Mouse (Mus musculus): Measurements from ENCODE around the gene Slc51b. TPM values are rescaled to one million over a fixed set of nuclear protein-coding genes. Genes with fewer than 3 reads are reported as not detected.

Slc51b gene
- polyA plus RNA-seq, 1 experiment from 2014 or later = not detected

DNA sequence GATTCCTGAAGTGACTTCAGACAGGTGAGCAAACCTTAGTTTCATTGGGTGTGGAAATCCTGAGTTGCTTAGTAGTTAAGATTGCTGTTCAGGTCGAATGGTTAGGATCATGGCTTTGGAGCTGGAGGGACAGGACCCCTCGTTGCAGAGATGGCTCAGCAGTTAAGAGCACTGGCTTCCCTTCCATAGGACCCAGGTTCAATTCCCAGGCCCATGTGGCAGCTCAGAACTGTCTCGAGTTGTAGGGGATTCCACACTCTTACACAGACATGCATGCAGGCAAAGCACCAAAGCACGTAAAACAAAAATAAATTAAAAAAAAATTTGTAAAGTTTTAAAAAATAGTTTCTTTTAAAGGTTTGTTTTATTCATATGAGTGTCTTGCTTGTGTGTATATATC, 12.5 kb upstream of the Slc51b start:
- H3K4me1 ChIP-seq (replicated peaks) = peaks cover 4% of the 10 kb centered on the region; the same call in 1 of the 2 replicates
- H3K27ac ChIP-seq = no peak overlapping the region
- WGBS = 71% methylated on average over 4 of the region's 4 CpGs
- H3K27me3 ChIP-seq = no peaks in the 10 kb centered on the region
- no peak overlapping the region for H3K9ac ChIP-seq
- no peaks in the 10 kb centered on the region; the same call in 1 of the 2 replicates for H3K36me3 ChIP-seq
- no peak overlapping the region for H3K4me2 ChIP-seq
- no peak for ATAC-seq (replicated peaks; ENCODE audit: insufficient number of reproducible peaks, insufficient read depth, low FRiP score, low read depth)
- H3K9me3 ChIP-seq (replicated peaks) = no peaks in the 10 kb centered on the region
- no peak overlapping the region for H3K4me3 ChIP-seq

DNA sequence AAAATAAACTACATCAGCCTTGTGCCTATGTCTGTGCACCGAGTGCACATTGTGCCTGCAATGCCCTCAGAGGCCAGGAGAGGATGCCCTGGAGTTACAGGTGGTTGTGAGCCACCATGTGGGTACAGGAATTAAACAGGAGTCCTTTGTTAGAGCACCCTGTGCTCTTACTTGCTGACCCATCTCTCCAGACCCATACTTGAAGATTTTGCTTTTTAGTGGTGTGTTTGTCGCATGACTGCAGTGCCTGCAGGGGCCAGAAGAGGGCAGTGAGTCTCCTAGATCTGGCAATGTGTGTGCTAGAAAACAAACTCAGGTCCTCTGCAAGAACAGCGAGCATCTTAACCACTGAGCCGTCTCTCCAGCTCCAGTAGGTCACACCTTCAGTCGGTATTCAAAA, 11.4 kb upstream of the Slc51b start:
- WGBS = 63% methylated on average over 5 of the region's 5 CpGs
- peaks cover 4% of the 10 kb centered on the region; the same call in 1 of the 2 replicates for H3K4me1 ChIP-seq (replicated peaks)
- no peak overlapping the region for H3K4me2 ChIP-seq
- no peak for ATAC-seq (replicated peaks; ENCODE audit: insufficient number of reproducible peaks, insufficient read depth, low FRiP score, low read depth)
- H3K27ac ChIP-seq = no peak overlapping the region
- no peaks in the 10 kb centered on the region for H3K27me3 ChIP-seq
- no peak overlapping the region for H3K9ac ChIP-seq
- H3K36me3 ChIP-seq = no peaks in the 10 kb centered on the region
- H3K9me3 ChIP-seq (replicated peaks) = no peaks in the 10 kb centered on the region
- no peak overlapping the region for H3K4me3 ChIP-seq

DNA sequence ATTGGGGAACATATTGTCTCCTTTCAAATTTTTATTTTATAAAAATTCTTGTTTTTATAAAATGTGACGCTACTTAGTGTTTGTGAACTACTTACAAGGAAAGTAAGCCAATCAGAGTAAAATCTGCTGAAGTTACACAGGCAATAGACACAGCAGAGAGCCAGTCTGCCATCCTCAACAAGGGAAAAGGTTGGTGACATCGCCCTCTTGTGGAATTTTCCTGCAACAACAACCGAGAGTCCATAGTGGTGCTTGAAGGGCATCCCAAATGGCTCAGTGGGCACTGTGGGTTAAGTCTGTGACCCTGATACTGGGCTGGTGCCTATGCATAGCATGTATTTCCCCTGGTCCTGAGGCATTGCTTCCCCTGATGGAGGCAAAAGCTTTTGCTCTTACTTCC, 9.5 kb upstream of the Slc51b start:
- Histone ChIP-seq H3K9me3 (replicated peaks) (no peaks in the 10 kb centered on the region), H3K36me3 (no peaks in the 10 kb centered on the region), H3K4me2 (no peak overlapping the region), H3K9ac (no peak overlapping the region), H3K4me3 (no peak overlapping the region), H3K27ac (no peak overlapping the region), H3K4me1 (replicated peaks) (peaks cover 4% of the 10 kb centered on the region; the same call in 1 of the 2 replicates), H3K27me3 (no peaks in the 10 kb centered on the region)
- 0 out of 2 replicates have a peak, but pooled peaks have one; percentile 23 for ATAC-seq (replicated peaks; ENCODE audit: insufficient number of reproducible peaks, insufficient read depth, low FRiP score, low read depth)
- 5% methylated on average over 3 of the region's 3 CpGs for WGBS

DNA sequence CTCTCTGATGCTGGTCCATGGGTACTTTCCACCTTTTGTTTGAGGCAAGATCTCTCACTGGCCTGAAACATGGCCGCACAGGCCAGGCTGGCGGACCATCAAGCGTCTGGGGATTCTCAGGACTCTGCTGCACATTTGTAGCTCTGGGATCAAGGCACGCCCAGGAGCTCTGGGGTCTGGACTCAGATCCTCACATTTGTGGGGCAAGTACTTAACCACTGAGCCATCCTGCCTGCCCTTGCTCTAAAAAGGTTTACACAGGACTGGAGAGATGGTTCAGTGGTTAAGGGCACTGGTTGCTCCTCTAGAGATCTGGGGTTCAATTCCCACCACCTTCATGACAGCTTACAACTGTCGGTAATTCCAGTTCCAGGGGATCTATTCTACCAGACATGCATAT, 8.2 kb upstream of the Slc51b start:
- Histone ChIP-seq H3K36me3 (no peaks in the 10 kb centered on the region), H3K27ac (no peak overlapping the region), H3K4me2 (no peak overlapping the region), H3K4me1 (replicated peaks) (no peaks in the 10 kb centered on the region), H3K27me3 (no peaks in the 10 kb centered on the region), H3K9me3 (replicated peaks) (no peaks in the 10 kb centered on the region), H3K4me3 (no peak overlapping the region), H3K9ac (no peak overlapping the region)
- 90% methylated on average over 5 of the region's 5 CpGs for WGBS
- ATAC-seq (replicated peaks; ENCODE audit: insufficient number of reproducible peaks, insufficient read depth, low FRiP score, low read depth) = no peak

DNA sequence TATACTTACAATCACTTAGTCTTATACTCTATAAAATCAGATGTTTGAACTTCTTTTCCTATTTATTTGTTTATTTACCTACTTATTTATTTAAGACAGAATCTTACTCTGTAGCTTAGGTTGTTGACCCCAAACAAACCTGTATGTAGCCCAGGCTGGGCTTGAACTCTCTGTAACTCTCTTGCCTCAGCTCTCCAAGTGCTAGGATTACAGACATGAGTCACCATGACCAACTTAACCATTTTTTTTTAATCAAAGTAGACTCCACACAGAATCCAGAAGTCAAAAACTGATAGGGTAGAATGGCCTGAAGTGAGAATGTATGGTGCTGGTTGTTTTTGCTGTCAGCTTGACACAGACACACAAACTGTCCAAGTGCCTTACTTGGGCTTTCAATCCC, 7.6 kb upstream of the Slc51b start:
- Histone ChIP-seq H3K9me3 (replicated peaks) (no peaks in the 10 kb centered on the region), H3K27ac (no peak overlapping the region), H3K4me3 (no peak overlapping the region), H3K27me3 (no peaks in the 10 kb centered on the region), H3K9ac (no peak overlapping the region), H3K4me2 (no peak overlapping the region), H3K4me1 (replicated peaks) (no peaks in the 10 kb centered on the region), H3K36me3 (no peaks in the 10 kb centered on the region)
- no peak for ATAC-seq (replicated peaks; ENCODE audit: insufficient number of reproducible peaks, insufficient read depth, low FRiP score, low read depth)

DNA sequence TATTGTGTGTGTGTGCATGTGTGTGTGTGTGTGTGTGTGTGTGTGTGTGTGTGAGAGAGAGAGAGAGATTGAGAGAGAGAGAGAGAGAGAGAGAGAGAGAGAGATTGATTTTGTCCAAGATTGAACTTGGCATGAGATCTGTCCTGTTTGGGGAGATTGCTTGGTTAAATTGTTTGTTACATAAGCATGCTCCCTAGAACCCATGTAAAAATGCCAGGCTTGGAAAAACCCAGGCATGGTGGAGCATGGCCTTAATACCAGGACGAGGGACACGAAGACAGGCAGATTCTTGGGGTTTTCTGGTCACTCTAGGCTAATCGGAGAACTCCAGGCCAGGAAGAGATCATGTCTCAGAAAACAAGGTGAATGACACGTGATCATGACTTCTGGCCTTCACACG, 5.2 kb upstream of the Slc51b start:
- Histone ChIP-seq H3K9ac (no peak overlapping the region), H3K4me3 (no peak overlapping the region), H3K27ac (no peak overlapping the region), H3K27me3 (no peaks in the 10 kb centered on the region), H3K4me2 (no peak overlapping the region), H3K36me3 (no peaks in the 10 kb centered on the region), H3K4me1 (replicated peaks) (no peaks in the 10 kb centered on the region), H3K9me3 (replicated peaks) (no peaks in the 10 kb centered on the region)
- ATAC-seq (replicated peaks; ENCODE audit: insufficient number of reproducible peaks, insufficient read depth, low FRiP score, low read depth) = no peak
- WGBS = 83% methylated on average over 5 of the region's 5 CpGs

DNA sequence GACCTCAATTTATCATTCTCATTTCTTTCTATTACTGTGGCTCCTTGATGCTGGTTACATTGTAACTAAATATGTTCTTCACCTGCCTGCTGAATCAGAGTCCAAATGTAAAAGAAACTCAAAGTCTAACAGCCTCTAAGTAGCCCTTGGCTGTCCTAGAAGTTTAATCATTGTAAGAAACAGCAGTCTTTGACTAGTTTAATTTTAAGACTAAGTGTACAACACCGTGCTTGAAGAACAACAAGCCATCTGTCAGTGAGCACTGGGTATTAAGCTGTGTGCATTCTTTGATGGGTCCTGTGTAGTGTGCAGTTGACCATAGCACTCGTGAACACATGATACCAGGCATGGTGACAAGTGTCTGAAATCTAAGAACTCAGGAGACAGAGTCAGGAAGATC, 4.8 kb upstream of the Slc51b start:
- no peak overlapping the region for H3K4me3 ChIP-seq
- 62% methylated on average over 2 of the region's 2 CpGs for WGBS
- no peak overlapping the region for H3K4me2 ChIP-seq
- H3K9me3 ChIP-seq (replicated peaks) = no peaks in the 10 kb centered on the region
- H3K36me3 ChIP-seq = no peaks in the 10 kb centered on the region
- ATAC-seq (replicated peaks; ENCODE audit: insufficient number of reproducible peaks, insufficient read depth, low FRiP score, low read depth) = no peak
- no peak overlapping the region for H3K27ac ChIP-seq
- no peaks in the 10 kb centered on the region for H3K4me1 ChIP-seq (replicated peaks)
- no peaks in the 10 kb centered on the region for H3K27me3 ChIP-seq
- no peak overlapping the region for H3K9ac ChIP-seq

DNA sequence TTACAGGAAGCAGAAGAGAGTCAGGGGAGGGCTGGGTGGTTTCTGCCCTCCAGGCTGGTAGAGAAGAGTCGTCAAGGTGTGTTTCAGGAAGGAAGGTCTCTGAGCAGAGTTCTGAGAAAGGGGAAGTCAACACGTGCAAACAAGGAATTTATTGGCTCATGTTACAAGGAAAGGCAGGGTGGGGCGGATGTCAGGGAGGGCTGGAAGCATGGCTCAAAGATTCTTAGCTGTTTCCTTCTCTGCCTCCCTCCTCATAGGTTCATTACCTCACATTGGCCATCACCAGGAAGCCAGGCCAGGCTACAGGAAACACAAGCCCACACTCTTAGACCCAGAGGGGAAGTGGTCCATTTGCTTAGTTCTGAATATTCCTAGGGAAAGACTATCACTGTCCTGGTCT, 1.6 kb upstream of the Slc51b start:
- H3K9ac ChIP-seq = no peak overlapping the region
- H3K4me3 ChIP-seq = no peak overlapping the region
- H3K4me2 ChIP-seq = no peak overlapping the region
- no peaks in the 10 kb centered on the region for H3K4me1 ChIP-seq (replicated peaks)
- no peaks in the 10 kb centered on the region for H3K9me3 ChIP-seq (replicated peaks)
- no peak overlapping the region for H3K27ac ChIP-seq
- no peak for ATAC-seq (replicated peaks; ENCODE audit: insufficient number of reproducible peaks, insufficient read depth, low FRiP score, low read depth)
- no peaks in the 10 kb centered on the region for H3K27me3 ChIP-seq
- no peaks in the 10 kb centered on the region for H3K36me3 ChIP-seq
- 28% methylated on average over 3 of the region's 3 CpGs for WGBS

DNA sequence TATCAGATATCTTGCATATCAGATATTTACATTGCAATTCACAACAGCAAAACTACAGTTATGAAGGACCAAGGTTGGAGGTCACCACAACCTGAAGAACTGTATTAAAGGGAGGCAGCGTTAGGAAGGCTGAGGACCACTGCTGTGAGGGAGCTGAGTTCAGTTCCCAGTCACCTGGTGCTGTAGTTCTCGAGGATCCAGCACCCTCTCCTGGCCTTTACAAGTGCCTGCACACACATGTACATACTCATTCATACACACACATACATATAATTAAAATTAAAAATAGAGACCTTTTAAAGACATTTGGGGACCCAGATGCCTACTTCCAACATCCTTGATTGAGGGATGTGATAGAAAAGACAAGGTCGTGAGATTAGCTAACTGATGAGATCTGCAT, 3.1 kb downstream of the Slc51b start:
- H3K27me3 ChIP-seq = no peaks in the 10 kb centered on the region
- no peak for ATAC-seq (replicated peaks; ENCODE audit: insufficient number of reproducible peaks, insufficient read depth, low FRiP score, low read depth)
- no peak overlapping the region for H3K27ac ChIP-seq
- no peaks in the 10 kb centered on the region for H3K4me1 ChIP-seq (replicated peaks)
- H3K9ac ChIP-seq = no peak overlapping the region
- H3K4me2 ChIP-seq = no peak overlapping the region
- H3K36me3 ChIP-seq = no peaks in the 10 kb centered on the region
- H3K4me3 ChIP-seq = no peak overlapping the region
- 70% methylated on average over 3 of the region's 3 CpGs for WGBS
- H3K9me3 ChIP-seq (replicated peaks) = no peaks in the 10 kb centered on the region

DNA sequence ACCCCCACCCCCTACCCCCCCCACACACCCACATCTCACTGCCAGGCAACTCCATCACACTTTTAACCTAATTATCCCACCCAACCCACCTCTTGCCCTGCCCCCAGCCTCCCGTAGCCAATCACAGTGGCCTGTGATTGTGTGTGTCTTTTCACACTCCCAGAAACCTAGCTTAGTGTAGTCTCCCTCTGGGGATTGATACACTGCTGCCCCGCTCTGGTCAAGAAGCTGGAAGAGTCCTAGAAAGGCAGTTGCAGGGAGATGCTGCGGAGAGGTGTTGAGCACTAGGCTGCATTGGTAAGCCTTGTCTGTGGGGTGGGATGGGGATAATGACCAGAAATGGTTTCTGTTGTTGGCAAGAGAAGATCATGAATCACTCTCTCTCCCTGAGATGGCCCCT, 5.0 kb downstream of the Slc51b start:
- 31% methylated on average over 3 of the region's 3 CpGs for WGBS
- ATAC-seq (replicated peaks; ENCODE audit: insufficient number of reproducible peaks, insufficient read depth, low FRiP score, low read depth) = no peak
- H3K4me1 ChIP-seq (replicated peaks) = no peaks in the 10 kb centered on the region
- no peaks in the 10 kb centered on the region for H3K9me3 ChIP-seq (replicated peaks)
- no peak overlapping the region for H3K4me3 ChIP-seq
- H3K27ac ChIP-seq = no peak overlapping the region
- H3K36me3 ChIP-seq = no peaks in the 10 kb centered on the region
- H3K9ac ChIP-seq = no peak overlapping the region
- H3K27me3 ChIP-seq = no peaks in the 10 kb centered on the region
- no peak overlapping the region for H3K4me2 ChIP-seq

DNA sequence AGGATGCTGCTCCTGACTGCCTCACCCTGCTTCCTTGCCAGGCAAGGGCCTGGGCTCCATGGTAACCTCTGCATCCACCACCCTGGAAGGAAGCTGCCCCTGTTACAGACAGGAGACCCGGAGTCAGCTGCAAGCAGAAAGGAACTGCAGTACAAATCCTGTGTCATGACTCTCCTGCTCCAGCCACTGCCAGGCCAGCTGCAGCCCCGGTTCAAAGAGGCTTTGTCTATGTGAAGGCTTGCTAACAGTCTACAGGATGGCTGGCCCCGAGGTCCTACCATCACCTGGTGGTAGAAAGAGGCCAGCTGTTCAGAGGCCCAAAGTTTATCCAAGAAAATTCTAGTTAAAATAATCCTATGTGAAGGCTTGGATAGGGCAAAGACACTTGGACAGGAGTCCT, 11.4 kb downstream of the Slc51b start:
- no peak overlapping the region for H3K4me2 ChIP-seq
- WGBS = 64% methylated on average over 3 of the region's 3 CpGs
- H3K36me3 ChIP-seq = no peaks in the 10 kb centered on the region
- no peaks in the 10 kb centered on the region for H3K4me1 ChIP-seq (replicated peaks)
- H3K9me3 ChIP-seq (replicated peaks) = no peaks in the 10 kb centered on the region
- ATAC-seq (replicated peaks; ENCODE audit: insufficient number of reproducible peaks, insufficient read depth, low FRiP score, low read depth) = no peak
- H3K27ac ChIP-seq = no peak overlapping the region
- H3K4me3 ChIP-seq = no peak overlapping the region
- H3K27me3 ChIP-seq = no peaks in the 10 kb centered on the region
- no peak overlapping the region for H3K9ac ChIP-seq

DNA sequence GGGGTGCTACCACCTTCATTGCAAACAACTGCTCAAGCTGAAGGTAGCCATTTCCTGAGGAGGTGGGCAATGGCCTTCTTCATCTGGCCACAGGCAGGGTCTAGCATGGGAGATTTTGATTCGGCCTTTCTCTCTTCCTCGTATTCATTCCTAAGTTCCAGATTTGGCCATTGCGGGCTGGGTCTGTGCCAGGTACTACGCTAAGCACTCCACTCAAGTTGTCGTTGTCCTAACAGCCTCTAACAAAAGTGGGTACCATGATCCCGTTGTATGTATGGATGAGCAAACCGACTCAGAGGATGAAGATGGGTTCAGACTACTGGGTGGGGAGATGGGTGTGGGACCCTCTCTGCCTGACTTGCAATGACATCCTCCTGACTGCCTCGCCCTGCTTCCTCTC, 12.4 kb downstream of the Slc51b start:
- WGBS = 86% methylated on average over 8 of the region's 8 CpGs
- no peaks in the 10 kb centered on the region for H3K36me3 ChIP-seq

More for the DNA sequence above, 12.4 kb downstream of the Slc51b start:
- H3K27me3 ChIP-seq = no peaks in the 10 kb centered on the region
- no peak for ATAC-seq (replicated peaks; ENCODE audit: insufficient number of reproducible peaks, insufficient read depth, low FRiP score, low read depth)
- H3K4me3 ChIP-seq = no peak overlapping the region
- H3K4me1 ChIP-seq (replicated peaks) = no peaks in the 10 kb centered on the region
- H3K9ac ChIP-seq = no peak overlapping the region
- H3K27ac ChIP-seq = no peak overlapping the region
- no peaks in the 10 kb centered on the region for H3K9me3 ChIP-seq (replicated peaks)
- no peak overlapping the region for H3K4me2 ChIP-seq

Measured in heart, embryonic 15.5 days (tissue).